Comparison of ENCODE assay signal across 23 mouse cellular contexts in the genomic region with DNA sequence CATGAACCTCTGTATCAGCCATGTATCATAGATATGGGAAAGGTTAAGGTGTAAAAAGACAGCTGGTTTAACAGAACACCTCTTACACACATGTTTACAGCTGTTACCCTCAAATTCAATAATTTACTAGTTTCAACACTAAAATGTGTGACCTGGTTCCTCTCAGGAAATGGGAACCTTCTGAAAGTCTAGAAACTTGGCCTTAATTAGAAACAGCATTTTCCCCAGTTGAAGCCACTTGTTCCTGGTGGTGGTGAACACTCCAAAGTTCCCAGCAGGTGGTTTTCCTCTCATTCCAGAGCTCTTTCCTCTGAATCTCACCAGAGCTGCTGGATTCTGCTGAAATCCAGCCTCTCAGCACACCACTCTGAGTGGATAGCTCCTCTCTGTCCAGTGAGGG.
DNase-seq lines count a peak whose midpoint lies in the region; ATAC-seq and TF ChIP-seq lines count a peak whose summit lies in the region.
"Had no signal": no experiment of that assay in that cellular context is flagged by ENCODE, and none has a peak within 500 bp of the region (broad histone marks: within the 10 kb centered on the region; RNA-seq: fewer than 3 reads in every experiment).

No protein-coding gene starts in this region.

- no peaks in the 10 kb centered on the region for H3K9me3 ChIP-seq in kidney, postnatal 0 days (replicated peaks; ENCODE audit: low read length)
- no peaks in the 10 kb centered on the region for H3K9me3 ChIP-seq in limb, embryonic 11.5 days (ENCODE audit: control insufficient read depth, low read length)
- no peaks in the 10 kb centered on the region for H3K9me3 ChIP-seq in limb, embryonic 14.5 days (ENCODE audit: control insufficient read depth, low read length)
- H3K9me3 ChIP-seq in forebrain, embryonic 13.5 days (replicated peaks) = no peaks in the 10 kb centered on the region
- H3K9me3 ChIP-seq in liver, embryonic 11.5 days (ENCODE audit: control insufficient read depth, low read length) = no peaks in the 10 kb centered on the region
- H3K9me3 ChIP-seq: forebrain, embryonic 12.5 days; hindbrain, embryonic 12.5 days; hindbrain, embryonic 15.5 days; intestine, embryonic 15.5 days had no signal

- no peaks in the 10 kb centered on the region for H3K27me3 ChIP-seq in kidney, postnatal 0 days (ENCODE audit: insufficient read depth, low read length)
- no peaks in the 10 kb centered on the region for H3K27me3 ChIP-seq in limb, embryonic 11.5 days (ENCODE audit: control insufficient read depth, insufficient read depth, low read length)
- 0 out of 2 replicates have a peak, but pooled peaks cover 4% of the 10 kb centered on the region for H3K27me3 ChIP-seq in limb, embryonic 14.5 days (ENCODE audit: control insufficient read depth, insufficient read depth, low read length)
- H3K27me3 ChIP-seq in forebrain, embryonic 13.5 days = no peaks in the 10 kb centered on the region
- no peaks in the 10 kb centered on the region for H3K27me3 ChIP-seq in liver, embryonic 11.5 days (replicated peaks; ENCODE audit: control insufficient read depth, insufficient read depth, low read length)
- H3K27me3 ChIP-seq: forebrain, embryonic 12.5 days; hindbrain, embryonic 12.5 days; hindbrain, embryonic 15.5 days; intestine, embryonic 15.5 days had no signal

- H3K36me3 ChIP-seq in kidney, postnatal 0 days (ENCODE audit: insufficient read depth, low read length) = no peaks in the 10 kb centered on the region
- no peaks in the 10 kb centered on the region for H3K36me3 ChIP-seq in limb, embryonic 11.5 days (ENCODE audit: control insufficient read depth, insufficient read depth, low read length)
- no peaks in the 10 kb centered on the region for H3K36me3 ChIP-seq in limb, embryonic 14.5 days (ENCODE audit: control insufficient read depth, insufficient read depth, low read length)
- H3K36me3 ChIP-seq in forebrain, embryonic 13.5 days (ENCODE audit: poor library complexity, severe bottlenecking) = no peaks in the 10 kb centered on the region
- no peaks in the 10 kb centered on the region for H3K36me3 ChIP-seq in liver, embryonic 11.5 days (ENCODE audit: control insufficient read depth, insufficient read depth, low read length)
- H3K36me3 ChIP-seq: forebrain, embryonic 12.5 days; hindbrain, embryonic 12.5 days; hindbrain, embryonic 15.5 days; intestine, embryonic 15.5 days had no signal

- no peaks in the 10 kb centered on the region for H3K4me1 ChIP-seq in kidney, postnatal 0 days (replicated peaks; ENCODE audit: insufficient read depth, low read length)
- peaks cover 18% of the 10 kb centered on the region for H3K4me1 ChIP-seq in limb, embryonic 11.5 days (ENCODE audit: control insufficient read depth, insufficient read depth, low read length)
- peaks cover 7% of the 10 kb centered on the region; the same call in 1 of the 2 replicates for H3K4me1 ChIP-seq in limb, embryonic 14.5 days (ENCODE audit: control insufficient read depth, insufficient read depth, low read length)
- H3K4me1 ChIP-seq in forebrain, embryonic 13.5 days = no peaks in the 10 kb centered on the region
- no peaks in the 10 kb centered on the region for H3K4me1 ChIP-seq in liver, embryonic 11.5 days (replicated peaks; ENCODE audit: control insufficient read depth, insufficient read depth, low read length)
- H3K4me1 ChIP-seq: forebrain, embryonic 12.5 days; hindbrain, embryonic 12.5 days; hindbrain, embryonic 15.5 days; intestine, embryonic 15.5 days had no signal

- TF ChIP-seq POLR2A in limb, embryonic 14.5 days (IDR thresholded peaks at IDR 0.05; ENCODE audit: borderline replicate concordance, extremely low read depth, insufficient read depth, insufficient read length) = no peak

- TF ChIP-seq CTCF in kidney, postnatal 0 days (IDR thresholded peaks at IDR 0.05; ENCODE audit: low read depth) = no peak

- no peak overlapping the region for H3K27ac ChIP-seq in kidney, postnatal 0 days
- peak overlapping the region; percentile 31; the same call in 1 of the 2 replicates for H3K27ac ChIP-seq in limb, embryonic 11.5 days (replicated peaks; ENCODE audit: low read depth, low read length)
- no peak overlapping the region for H3K27ac ChIP-seq in limb, embryonic 14.5 days (replicated peaks; ENCODE audit: low read depth, low read length)
- no peak overlapping the region for H3K27ac ChIP-seq in forebrain, embryonic 13.5 days
- H3K27ac ChIP-seq in liver, embryonic 11.5 days (ENCODE audit: low read depth, low read length) = no peak overlapping the region
- H3K27ac ChIP-seq: forebrain, embryonic 12.5 days; gastrocnemius, adult 2 months; hindbrain, embryonic 12.5 days; hindbrain, embryonic 15.5 days; intestine, embryonic 15.5 days had no signal

- ATAC-seq in kidney, postnatal 0 days (replicated peaks; ENCODE audit: low FRiP score, low read depth) = no peak
- peak; percentile 58; the same call in 1 of the 2 replicates for ATAC-seq in limb, embryonic 11.5 days (ENCODE audit: insufficient number of reproducible peaks, low FRiP score, low TSS enrichment, low read depth)
- peak; percentile 26; the same call in 1 of the 2 replicates for ATAC-seq in limb, embryonic 14.5 days (ENCODE audit: low FRiP score, low read depth)
- no peak for ATAC-seq in forebrain, embryonic 13.5 days
- no peak for ATAC-seq in liver, embryonic 11.5 days (replicated peaks; ENCODE audit: low FRiP score)
- ATAC-seq: CD4-positive, CD25-positive, alpha-beta regulatory T cell, adult 4 months; forebrain, embryonic 16.5 days; intestine, embryonic 15.5 days had no signal

- no peak overlapping the region for H3K4me2 ChIP-seq in kidney, postnatal 0 days (ENCODE audit: low read length)
- H3K4me2 ChIP-seq in limb, embryonic 11.5 days (ENCODE audit: low read depth, severe bottlenecking) = no peak overlapping the region
- H3K4me2 ChIP-seq in limb, embryonic 14.5 days (replicated peaks; ENCODE audit: low read depth, low read length, severe bottlenecking) = no peak overlapping the region
- H3K4me2 ChIP-seq in forebrain, embryonic 13.5 days = no peak overlapping the region
- H3K4me2 ChIP-seq in liver, embryonic 11.5 days = no peak overlapping the region
- H3K4me2 ChIP-seq: forebrain, embryonic 12.5 days; heart, embryonic 11.5 days; hindbrain, embryonic 12.5 days; hindbrain, embryonic 15.5 days; intestine, embryonic 15.5 days had no signal

- no peak overlapping the region for H3K4me3 ChIP-seq in kidney, postnatal 0 days (replicated peaks; ENCODE audit: low read depth, low read length)
- no peak overlapping the region for H3K4me3 ChIP-seq in limb, embryonic 11.5 days (ENCODE audit: low read depth, low read length)
- H3K4me3 ChIP-seq in limb, embryonic 14.5 days (replicated peaks; ENCODE audit: low read length) = no peak overlapping the region
- no peak overlapping the region for H3K4me3 ChIP-seq in forebrain, embryonic 13.5 days
- H3K4me3 ChIP-seq in liver, embryonic 11.5 days (ENCODE audit: low read depth, low read length) = no peak overlapping the region
- H3K4me3 ChIP-seq: forebrain, embryonic 12.5 days; gastrocnemius, adult 2 months; hindbrain, embryonic 12.5 days; hindbrain, embryonic 15.5 days; intestine, embryonic 15.5 days had no signal

- H3K9ac ChIP-seq in kidney, postnatal 0 days (ENCODE audit: low read depth, low read length) = no peak overlapping the region
- H3K9ac ChIP-seq in limb, embryonic 11.5 days (ENCODE audit: low read length) = no peak overlapping the region
- H3K9ac ChIP-seq in limb, embryonic 14.5 days (ENCODE audit: low read depth, low read length, severe bottlenecking) = no peak overlapping the region
- no peak overlapping the region for H3K9ac ChIP-seq in forebrain, embryonic 13.5 days
- no peak overlapping the region for H3K9ac ChIP-seq in liver, embryonic 11.5 days (ENCODE audit: low read depth, low read length)
- H3K9ac ChIP-seq: forebrain, embryonic 12.5 days; hindbrain, embryonic 12.5 days; hindbrain, embryonic 15.5 days; intestine, embryonic 15.5 days had no signal

- peak; percentile 29 for DNase-seq in kidney, postnatal 0 days (ENCODE audit: low spot score)
- no peak for DNase-seq in kidney, postnatal 25 days
- peak; percentile 61 for DNase-seq in hindlimb bud, embryonic 11.5 days (ENCODE audit: extremely low spot score, low read depth, low spot score)
- peak; percentile 49 for DNase-seq in limb, embryonic 11.5 days (ENCODE audit: low spot score)
- peak; percentile 27 for DNase-seq in limb, embryonic 14.5 days (ENCODE audit: low spot score)
- no peak for DNase-seq in liver, embryonic 11.5 days (ENCODE audit: low spot score)
- DNase-seq: adrenal gland, adult 8-10 months; adrenal gland, postnatal 25 days; cerebellum, adult 11-12 months; cerebellum, adult 8-10 months; cerebellum, postnatal 10 days; cerebellum, postnatal 36 days; gastrocnemius, adult 2 months; gastrocnemius, postnatal 14 days; heart, adult 11 months had no signal

Comparison
In these comparisons a context has a peak if more than half of its experiments do, and no peak if none do; other contexts are left out.
1. DNase-seq: peak in kidney, postnatal 0 days (single experiment), hindlimb bud, embryonic 11.5 days (single experiment), limb, embryonic 11.5 days (single experiment) and limb, embryonic 14.5 days (single experiment); none in kidney, postnatal 25 days (0 of 2) and liver, embryonic 11.5 days (single experiment).
2. ATAC-seq: peak in limb, embryonic 11.5 days (single experiment) and limb, embryonic 14.5 days (single experiment); none in kidney, postnatal 0 days (single experiment), forebrain, embryonic 13.5 days (single experiment) and liver, embryonic 11.5 days (single experiment).